Mouse (Mus musculus) small intestine, adult 2 months (tissue): ENCODE results near the gene Vps25. TPM values are rescaled to one million over a fixed set of nuclear protein-coding genes. Genes with fewer than 3 reads are reported as not detected.

ENCODE experiments used
- H3K27ac ChIP-seq: fragments of 200-500 bp; 2 replicates; pipeline ENCODE4 v1.5.1; 2012; ENCODE audit warnings: low read depth, low read length, control low read depth, inconsistent platforms; ENCODE audit not compliant: insufficient read depth
- H3K27me3 ChIP-seq: fragments of 200-500 bp; 2 replicates; pipeline ENCODE4 v1.6.1; 2012; ENCODE audit warnings: mild to moderate bottlenecking, moderate library complexity, low read length, inconsistent platforms; ENCODE audit not compliant: control insufficient read depth, insufficient read depth
- H3K36me3 ChIP-seq: fragments of 200-500 bp; 2 replicates; pipeline ENCODE4 v1.6.1; 2012; ENCODE audit warnings: mild to moderate bottlenecking, low read length, control low read depth, inconsistent platforms; ENCODE audit not compliant: control insufficient read depth, insufficient read depth
- H3K4me1 ChIP-seq: fragments of 200-500 bp; 2 replicates; pipeline ENCODE4 v1.6.1; 2012; ENCODE audit warnings: low read length, inconsistent platforms, mixed read lengths; ENCODE audit not compliant: control insufficient read depth, insufficient read depth, insufficient read length
- H3K4me3 ChIP-seq: fragments of 200-500 bp; 2 replicates; pipeline ENCODE4 v1.5.1; 2012; ENCODE audit warnings: low read depth, mild to moderate bottlenecking, control low read depth, inconsistent platforms, low read length, moderate library complexity
- CTCF ChIP-seq: fragments of 200-500 bp; IDR thresholded peaks from 2 replicates; pipeline ENCODE4 v1.5.1; 2012; ENCODE audit warnings: low read depth, mild to moderate bottlenecking, control low read depth, inconsistent platforms, low read length, moderate library complexity, mixed read lengths; ENCODE audit not compliant: insufficient replicate concordance, insufficient read length; ENCODE audit errors: extremely low read depth
- POLR2A ChIP-seq: fragments of 200-500 bp; IDR thresholded peaks from 2 replicates; pipeline ENCODE4 v1.6.1; 2012; ENCODE audit warnings: low read depth, mild to moderate bottlenecking, control low read depth, inconsistent platforms, low read length, moderate library complexity
- WGBS: fragments of 180-500 bp; shearing (Covaris S2); methylation state at CpG from one replicate; pipeline ENCODE4 v1.1.7; 2018; 5-methylcytosine and 5-hydroxymethylcytosine counted together
- polyA plus RNA-seq: library from polyadenylated mRNA; depleted of rRNA; stranded (reverse); fragments of >200 nt; gene quantifications from 2 replicates; pipeline ENCODE4 v1.2.3, GENCODE M21; 2012

Gene Vps25
- polyA plus RNA-seq, 1 experiment = 64.8 TPM

DNA sequence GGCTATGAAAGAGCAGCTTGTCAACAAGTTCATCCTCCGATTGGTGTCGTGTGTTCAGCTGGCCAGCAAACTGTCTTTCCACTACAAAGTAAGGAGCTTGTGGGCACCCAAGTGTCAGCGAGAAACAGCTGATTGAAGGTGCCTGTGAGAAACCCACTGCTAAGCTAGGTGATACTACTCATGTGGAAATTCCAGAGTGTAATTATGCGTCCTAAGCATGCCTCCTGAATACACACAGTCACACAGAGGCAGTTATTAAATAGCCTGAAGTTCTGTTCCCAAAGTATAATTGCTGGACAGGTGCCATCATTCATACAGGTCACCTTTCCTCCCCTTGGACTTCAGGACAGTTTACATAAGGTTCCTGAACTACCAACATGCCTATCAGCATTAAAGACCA is 30.3 kb downstream of the Vps25 start:
- Histone ChIP-seq H3K4me3 (no peak overlapping the region), H3K36me3 (peaks cover 11% of the 10 kb centered on the region), H3K27ac (no peak overlapping the region), H3K27me3 (no peaks in the 10 kb centered on the region), H3K4me1 (peaks cover 5% of the 10 kb centered on the region)
- WGBS = 33% methylated on average over 4 of the region's 4 CpGs
- no peak for TF ChIP-seq POLR2A
- TF ChIP-seq CTCF = no peak

DNA sequence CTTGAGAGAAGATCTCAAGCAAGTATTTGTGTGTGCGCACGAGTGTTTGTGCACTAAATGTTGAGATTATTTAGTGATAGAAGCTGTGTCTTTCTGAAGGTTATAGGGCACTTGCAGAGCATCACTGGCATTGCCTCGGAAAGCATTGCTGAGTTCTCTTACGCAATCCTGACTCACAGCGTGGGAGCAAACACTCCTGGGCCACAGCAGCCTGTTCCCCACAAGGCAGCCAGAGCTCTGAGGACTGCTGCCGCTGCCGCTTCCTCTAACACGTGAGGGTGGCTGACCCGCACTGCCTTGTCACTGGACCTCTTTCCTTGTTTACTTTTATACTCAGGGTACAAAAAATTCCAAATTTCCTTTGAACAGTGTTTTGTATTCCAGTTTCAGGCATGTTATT is 33.8 kb downstream of the Vps25 start:
- Histone ChIP-seq H3K4me1 (0 out of 2 replicates have a peak, but pooled peaks cover 2% of the 10 kb centered on the region), H3K27me3 (no peaks in the 10 kb centered on the region), H3K27ac (no peak overlapping the region), H3K36me3 (peaks cover 44% of the 10 kb centered on the region), H3K4me3 (no peak overlapping the region)
- TF ChIP-seq CTCF (no peak), POLR2A (no peak)
- 68% methylated on average over 9 of the region's 9 CpGs for WGBS

DNA sequence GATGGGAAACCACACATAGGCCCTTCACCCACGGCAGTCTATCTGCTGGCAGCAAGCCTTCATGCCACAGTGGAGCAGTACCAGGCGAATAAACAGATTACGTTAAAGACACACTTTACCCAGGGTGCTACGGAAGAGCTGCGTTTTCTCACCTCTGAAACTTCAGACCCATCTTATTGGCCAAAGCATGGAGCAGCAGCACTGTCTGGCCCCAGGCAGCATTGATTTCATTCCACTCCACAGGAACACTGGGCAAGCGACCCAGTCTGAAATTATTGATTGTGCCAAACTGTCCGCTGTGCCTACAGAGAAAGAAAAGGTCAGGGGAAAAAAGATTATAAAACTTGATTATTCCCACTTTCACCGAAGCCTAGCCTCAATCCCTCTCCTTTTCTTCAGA is 37.7 kb downstream of the Vps25 start:
- no peak overlapping the region for H3K4me3 ChIP-seq
- no peak overlapping the region for H3K27ac ChIP-seq
- H3K27me3 ChIP-seq = no peaks in the 10 kb centered on the region
- TF ChIP-seq CTCF = no peak
- TF ChIP-seq POLR2A = no peak
- H3K36me3 ChIP-seq = peaks cover 75% of the 10 kb centered on the region
- WGBS = 95% methylated on average over 8 of the region's 8 CpGs
- H3K4me1 ChIP-seq = no peaks in the 10 kb centered on the region

DNA sequence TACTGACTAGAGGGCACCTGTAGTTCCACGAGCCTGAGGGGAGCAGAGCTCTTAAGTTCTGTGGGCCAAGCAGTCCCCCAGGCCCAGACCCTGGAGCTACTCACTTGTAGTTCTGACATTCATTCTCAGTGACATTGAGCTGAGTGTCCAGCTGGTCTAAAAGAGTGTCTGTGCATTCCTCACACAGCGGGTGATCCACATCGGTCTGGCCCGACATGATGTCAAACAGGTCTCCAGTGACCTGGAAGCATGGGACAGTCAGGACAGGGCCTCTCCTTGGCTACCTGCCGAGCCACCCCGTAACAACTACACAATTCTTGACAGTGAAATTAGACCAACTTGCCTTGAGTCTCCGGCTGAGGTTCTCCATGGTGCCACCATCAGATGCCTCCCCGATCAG is 41.7 kb downstream of the Vps25 start:
- H3K27ac ChIP-seq = no peak overlapping the region
- H3K4me1 ChIP-seq = no peaks in the 10 kb centered on the region
- 95% methylated on average over 8 of the region's 8 CpGs for WGBS
- H3K36me3 ChIP-seq = peaks cover 76% of the 10 kb centered on the region
- H3K4me3 ChIP-seq = no peak overlapping the region
- no peaks in the 10 kb centered on the region for H3K27me3 ChIP-seq
- TF ChIP-seq POLR2A = no peak
- no peak for TF ChIP-seq CTCF

DNA sequence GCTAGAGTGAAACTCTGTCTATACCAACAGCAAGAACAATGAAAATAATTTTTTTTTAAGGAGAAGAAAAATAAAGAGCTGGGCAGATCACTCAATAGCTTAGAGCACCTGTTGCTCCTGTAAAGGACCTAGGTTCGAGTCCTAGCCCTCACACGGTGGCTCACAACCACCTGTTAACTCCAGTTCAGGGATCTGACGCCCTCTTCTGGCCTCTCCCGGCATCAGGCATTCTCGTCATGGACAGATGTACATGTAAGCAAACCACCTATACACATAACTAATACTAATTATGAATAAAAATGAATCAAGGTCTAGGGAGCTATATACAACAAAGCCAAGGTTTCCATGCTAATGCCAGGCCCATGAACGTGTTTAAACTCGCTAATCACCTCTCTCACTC is 47.4 kb downstream of the Vps25 start:
- TF ChIP-seq POLR2A = no peak
- peak; percentile 32; the same call in 1 of the 2 replicates for TF ChIP-seq CTCF
- Histone ChIP-seq H3K4me3 (peak overlapping the region; percentile 98; the same call in 1 of the 2 replicates), H3K4me1 (peaks cover 14% of the 10 kb centered on the region), H3K36me3 (peaks cover 31% of the 10 kb centered on the region), H3K27me3 (no peaks in the 10 kb centered on the region), H3K27ac (no peak overlapping the region)
- 52% methylated on average over 7 of the region's 7 CpGs for WGBS

DNA sequence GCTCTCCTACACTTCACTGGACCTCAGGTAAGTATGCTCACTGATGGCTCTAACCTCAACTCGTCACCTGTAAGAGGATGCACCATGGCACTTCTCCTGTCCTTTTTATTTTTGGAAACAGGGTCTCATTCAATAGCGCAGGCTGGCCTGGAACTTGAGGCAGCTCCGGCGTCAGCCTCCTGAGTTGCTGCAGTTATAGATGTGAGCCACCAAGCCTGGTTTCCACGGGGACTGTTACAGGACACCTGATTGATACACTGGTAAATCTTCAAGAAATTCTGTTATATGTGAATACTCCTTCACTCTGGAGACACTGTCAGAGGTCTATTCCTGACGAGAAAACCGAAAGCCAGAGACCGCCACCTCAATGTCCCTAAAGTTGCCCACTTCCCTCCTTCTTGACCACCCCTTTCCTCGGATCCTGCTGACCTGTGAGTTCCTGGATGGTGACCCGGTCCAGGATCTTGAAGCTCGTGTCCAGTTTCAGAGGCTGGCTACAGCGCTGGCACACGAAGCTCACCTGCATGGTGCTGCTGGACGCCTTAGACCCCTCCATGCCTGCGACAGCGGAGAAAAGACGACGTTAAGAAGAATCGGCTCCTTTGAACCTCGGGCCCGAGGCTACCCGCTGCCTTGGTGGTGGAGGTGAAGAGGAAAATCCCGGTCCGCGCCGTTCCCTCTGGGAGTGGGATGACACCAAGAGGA is 47.9 kb downstream of the Vps25 start:
- H3K36me3 ChIP-seq = peaks cover 26% of the 10 kb centered on the region
- 4% methylated on average over 26 of the region's 26 CpGs for WGBS
- TF ChIP-seq POLR2A = no peak
- no peak for TF ChIP-seq CTCF
- H3K4me1 ChIP-seq = peaks cover 14% of the 10 kb centered on the region
- H3K4me3 ChIP-seq = peak overlapping the region; percentile 98
- H3K27ac ChIP-seq = peak overlapping the region; percentile 46
- no peaks in the 10 kb centered on the region for H3K27me3 ChIP-seq

DNA sequence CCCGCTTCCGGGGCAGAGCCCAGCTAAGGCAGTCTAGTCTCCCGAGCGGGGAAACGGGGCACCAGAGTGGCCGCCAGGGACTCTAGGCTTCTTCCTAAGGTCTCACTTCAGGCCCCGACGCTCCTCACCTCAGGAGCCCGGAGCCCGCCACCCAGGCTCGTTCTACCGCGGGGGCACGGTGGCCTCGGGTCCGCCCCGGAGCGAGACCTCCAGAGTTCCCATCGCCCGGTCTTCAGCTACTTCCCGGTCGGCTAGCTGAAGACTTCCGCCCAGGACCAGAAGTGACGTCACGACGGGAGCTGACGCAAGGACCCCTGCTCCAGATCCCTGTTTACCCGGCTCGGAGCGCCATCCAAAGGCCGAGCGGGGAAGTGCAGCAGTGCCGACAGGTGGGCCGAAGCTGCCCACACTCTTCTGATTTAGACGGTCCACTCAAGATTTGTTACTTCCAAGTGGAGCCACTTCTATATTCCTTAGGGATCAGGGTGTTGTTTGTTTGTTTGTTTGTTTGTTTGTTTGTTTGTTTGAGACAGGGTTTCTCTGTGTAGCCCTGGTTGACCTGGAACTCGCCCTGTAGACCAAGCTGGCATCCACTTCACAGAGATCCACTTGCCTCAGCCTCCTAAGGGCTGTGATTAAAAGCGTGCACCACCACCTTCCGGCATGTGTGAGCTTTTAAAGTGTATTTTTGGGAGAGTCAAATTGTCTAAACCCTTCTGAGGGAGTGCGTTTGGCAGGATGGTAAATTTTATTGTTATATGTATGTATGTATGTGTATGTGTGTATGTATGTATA is 48.7 kb downstream of the Vps25 start, which contains the start of gene Becn1:
Becn1 (minus strand) TSS at position 283 of the 795 bp plus-strand sequence.
- peak within 1 kb of the TSS; percentile 98 for H3K4me3 ChIP-seq
- peaks cover 14% of the 10 kb centered on the region for H3K4me1 ChIP-seq
- peak within 1 kb of the TSS; percentile 96 for H3K27ac ChIP-seq
- H3K36me3 ChIP-seq = peaks cover 22% of the 10 kb centered on the region
- H3K27me3 ChIP-seq = no peaks in the 10 kb centered on the region
- TF ChIP-seq CTCF (peak; percentile 82; the same call in 1 of the 2 replicates), POLR2A (peak; percentile 67; the same call in 1 of the 2 replicates)
- 5% methylated on average over 39 of the region's 39 CpGs for WGBS
